Mouse (Mus musculus) thymus, adult 2 months (tissue): ENCODE data around the gene Cdkl5.

Experiments used
- CTCF ChIP-seq: fragments of 200-500 bp; IDR thresholded peaks from 2 replicates; pipeline ENCODE4 v1.5.1; 2012; ENCODE audit warnings: mild to moderate bottlenecking, control low read depth, low read length, moderate library complexity, borderline replicate concordance; ENCODE audit not compliant: control insufficient read depth, poor library complexity, insufficient read depth; ENCODE audit errors: extremely low read depth
- POLR2A ChIP-seq: fragments of 200-500 bp; IDR thresholded peaks from 2 replicates; pipeline ENCODE4 v1.6.1; 2012; ENCODE audit warnings: mild to moderate bottlenecking, low read length, control low read depth, moderate library complexity; ENCODE audit not compliant: control insufficient read depth, poor library complexity, insufficient read depth; ENCODE audit errors: extremely low read depth

GRCm38 (mm10) chrX:161030233-161030632 is 35.7 kb upstream of the Cdkl5 start:
- TF ChIP-seq CTCF (no peak), POLR2A (no peak)
